Mouse (Mus musculus): ENCODE data around the gene B4gat1. TPM values are rescaled to one million over a fixed set of nuclear protein-coding genes. Genes with fewer than 3 reads are reported as not detected.

Gene B4gat1
- total RNA-seq, 1 experiment, result 14.1 TPM

DNA sequence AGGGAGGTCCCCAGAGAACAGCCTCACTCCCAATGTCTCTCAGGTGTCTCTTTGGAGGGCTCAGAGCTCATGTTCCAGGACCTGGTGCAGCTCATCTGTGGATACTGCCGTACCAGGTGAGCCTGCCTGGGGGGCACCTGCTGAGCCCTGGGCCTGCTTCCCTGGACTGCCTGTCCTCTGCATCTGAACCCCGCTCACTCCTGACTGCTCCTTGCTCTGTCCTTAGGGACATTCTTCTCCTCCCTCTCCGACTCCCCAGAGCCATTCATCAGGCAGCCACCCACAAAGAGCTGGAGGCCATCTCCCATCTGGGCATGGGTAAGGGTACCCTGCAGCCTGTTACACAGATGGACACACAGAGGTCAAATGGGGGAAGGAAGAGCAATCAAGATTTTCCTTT, 12.9 kb downstream of the B4gat1 start:
- peak overlapping the region; percentile 50; the same call in 1 of the 2 replicates for H3K9ac ChIP-seq (ENCODE audit: insufficient read depth, low read depth, low read length, poor library complexity, severe bottlenecking)
- H3K4me1 ChIP-seq (ENCODE audit: control insufficient read depth in 2 of 2, insufficient read depth in 2 of 2, low read length in 2 of 2, poor library complexity in 1 of 2), result peaks cover 5 to 28% of the 10 kb centered on the region in 2 experiments; a peak in 3 of 4 replicates
- H3K4me3 ChIP-seq (ENCODE audit: insufficient read depth in 1 of 2, low read depth in 1 of 2, low read length in 2 of 2, poor library complexity in 1 of 2, severe bottlenecking in 1 of 2), result peak overlapping the region; percentile 3 to 58; a peak in 3 of 4 replicates
- in situ Hi-C loops (cut with MboI; ENCODE audit: low sequenced_read_pairs in 2 of 2, unreplicated experiment in 2 of 2), result no loop called here
- no peak for TF ChIP-seq HCFC1 (IDR thresholded peaks at IDR 0.05; ENCODE audit: borderline replicate concordance, insufficient read depth, low read length)
- no peak for TF ChIP-seq ZC3H11A (IDR thresholded peaks at IDR 0.05; ENCODE audit: borderline replicate concordance, low read depth, low read length)
- TF ChIP-seq MAFK (IDR thresholded peaks at IDR 0.05; ENCODE audit: insufficient read depth, low read depth, low read length), result no peak
- TF ChIP-seq ZNF384 (IDR thresholded peaks at IDR 0.05; ENCODE audit: low read depth, low read length), result no peak
- TF ChIP-seq CHD2 (IDR thresholded peaks at IDR 0.05; ENCODE audit: low read depth, low read length), result no peak
- DNase-seq (ENCODE audit: low read depth, low spot score), result no peak
- peaks cover 21% of the 10 kb centered on the region; the same call in 1 of the 2 replicates for H3K36me3 ChIP-seq (ENCODE audit: control insufficient read depth, insufficient read depth, low read length, poor library complexity, severe bottlenecking)
- no peak overlapping the region for H3K27ac ChIP-seq (ENCODE audit: insufficient read depth, low read depth, low read length, poor library complexity, severe bottlenecking)
- H3K9me3 ChIP-seq (ENCODE audit: control insufficient read depth, insufficient read depth, low read depth, low read length), result no peaks in the 10 kb centered on the region

- TF ChIP-seq MAFK (IDR thresholded peaks at IDR 0.05; ENCODE audit: insufficient read depth, low read depth, low read length) (no peak), ZC3H11A (IDR thresholded peaks at IDR 0.05; ENCODE audit: borderline replicate concordance, low read depth, low read length) (no peak), ZNF384 (IDR thresholded peaks at IDR 0.05; ENCODE audit: low read depth, low read length) (no peak), HCFC1 (IDR thresholded peaks at IDR 0.05; ENCODE audit: borderline replicate concordance, insufficient read depth, low read length) (no peak), CHD2 (IDR thresholded peaks at IDR 0.05; ENCODE audit: low read depth, low read length) (no peak)
- no peak for DNase-seq (ENCODE audit: low read depth, low spot score)
- Histone ChIP-seq H3K27ac (ENCODE audit: insufficient read depth, low read depth, low read length, poor library complexity, severe bottlenecking) (no peak overlapping the region), H3K4me3 (ENCODE audit: insufficient read depth in 1 of 2, low read depth in 1 of 2, low read length in 2 of 2, poor library complexity in 1 of 2, severe bottlenecking in 1 of 2) (peak overlapping the region; percentile 52 to 63), H3K4me1 (ENCODE audit: control insufficient read depth in 2 of 2, insufficient read depth in 2 of 2, low read length in 2 of 2, poor library complexity in 1 of 2) (peaks cover 5 to 28% of the 10 kb centered on the region in 2 experiments; a peak in 3 of 4 replicates), H3K9ac (ENCODE audit: insufficient read depth, low read depth, low read length, poor library complexity, severe bottlenecking) (peak overlapping the region; percentile 27; the same call in 1 of the 2 replicates), H3K36me3 (ENCODE audit: control insufficient read depth, insufficient read depth, low read length, poor library complexity, severe bottlenecking) (peaks cover 15% of the 10 kb centered on the region; the same call in 1 of the 2 replicates), H3K9me3 (ENCODE audit: control insufficient read depth, insufficient read depth, low read depth, low read length) (no peaks in the 10 kb centered on the region)
- in situ Hi-C loops (cut with MboI; ENCODE audit: low sequenced_read_pairs in 2 of 2, unreplicated experiment in 2 of 2), result no loop called here
Observed at GRCm38 (mm10) chr19:5052166-5052822, 13.7 kb downstream of the B4gat1 start.

- Histone ChIP-seq H3K27ac (ENCODE audit: insufficient read depth, low read depth, low read length, poor library complexity, severe bottlenecking) (no peak overlapping the region), H3K4me1 (ENCODE audit: control insufficient read depth in 2 of 2, insufficient read depth in 2 of 2, low read length in 2 of 2, poor library complexity in 1 of 2) (peaks cover 9 to 31% of the 10 kb centered on the region in 2 experiments)
- in situ Hi-C loops (cut with MboI; ENCODE audit: low sequenced_read_pairs in 2 of 2, unreplicated experiment in 2 of 2), result no loop called here
Observed at GRCm38 (mm10) chr19:5052853-5053252, 14.2 kb downstream of the B4gat1 start.

DNA sequence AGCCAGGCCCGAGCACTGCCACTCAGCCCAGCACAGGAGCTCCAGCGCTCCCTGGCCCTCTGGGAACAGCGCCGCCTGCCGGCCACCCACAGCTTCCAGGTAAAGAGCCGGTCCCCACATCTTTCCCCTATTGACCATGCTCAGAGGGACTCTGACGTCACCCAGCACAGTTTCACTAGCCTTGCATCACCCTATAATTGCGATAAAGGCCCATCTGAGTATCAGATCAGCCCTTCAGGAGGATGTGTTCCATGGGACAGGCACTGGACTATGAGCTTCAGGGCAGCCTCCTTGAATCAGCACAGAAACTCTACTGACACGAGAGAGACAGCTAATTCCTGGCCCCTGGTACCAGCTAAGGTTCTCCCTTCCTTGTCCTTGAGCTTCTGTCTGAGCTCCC, 15.3 kb downstream of the B4gat1 start:
- Histone ChIP-seq H3K27ac (ENCODE audit: insufficient read depth, low read depth, low read length, poor library complexity, severe bottlenecking) (no peak overlapping the region), H3K4me3 (ENCODE audit: insufficient read depth in 1 of 2, low read depth in 1 of 2, low read length in 2 of 2, poor library complexity in 1 of 2, severe bottlenecking in 1 of 2) (no peak overlapping the region), H3K9ac (ENCODE audit: insufficient read depth, low read depth, low read length, poor library complexity, severe bottlenecking) (no peak overlapping the region), H3K9me3 (ENCODE audit: control insufficient read depth, insufficient read depth, low read depth, low read length) (no peaks in the 10 kb centered on the region), H3K36me3 (ENCODE audit: control insufficient read depth, insufficient read depth, low read length, poor library complexity, severe bottlenecking) (peaks cover 8% of the 10 kb centered on the region; the same call in 1 of the 2 replicates), H3K4me1 (ENCODE audit: control insufficient read depth in 2 of 2, insufficient read depth in 2 of 2, low read length in 2 of 2, poor library complexity in 1 of 2) (peaks cover 11 to 41% of the 10 kb centered on the region in 2 experiments)
- DNase-seq (ENCODE audit: low read depth, low spot score), result peak; percentile 64
- in situ Hi-C loops (cut with MboI; ENCODE audit: low sequenced_read_pairs in 2 of 2, unreplicated experiment in 2 of 2), result no loop called here
- TF ChIP-seq HCFC1 (IDR thresholded peaks at IDR 0.05; ENCODE audit: borderline replicate concordance, insufficient read depth, low read length) (no peak), ZC3H11A (IDR thresholded peaks at IDR 0.05; ENCODE audit: borderline replicate concordance, low read depth, low read length) (no peak), MAFK (IDR thresholded peaks at IDR 0.05; ENCODE audit: insufficient read depth, low read depth, low read length) (no peak)

More at GRCm38 (mm10) chr19:5052853-5053252, 14.2 kb downstream of the B4gat1 start:
- no peak for DNase-seq (ENCODE audit: low read depth, low spot score)
- peak overlapping the region; percentile 27; the same call in 1 of the 2 replicates for H3K9ac ChIP-seq (ENCODE audit: insufficient read depth, low read depth, low read length, poor library complexity, severe bottlenecking)
- H3K4me3 ChIP-seq (ENCODE audit: insufficient read depth in 1 of 2, low read depth in 1 of 2, low read length in 2 of 2, poor library complexity in 1 of 2, severe bottlenecking in 1 of 2), result peak overlapping the region; percentile 52 to 63
- TF ChIP-seq MAFK (IDR thresholded peaks at IDR 0.05; ENCODE audit: insufficient read depth, low read depth, low read length) (no peak), CHD2 (IDR thresholded peaks at IDR 0.05; ENCODE audit: low read depth, low read length) (no peak), HCFC1 (IDR thresholded peaks at IDR 0.05; ENCODE audit: borderline replicate concordance, insufficient read depth, low read length) (no peak)
- peaks cover 10% of the 10 kb centered on the region; the same call in 1 of the 2 replicates for H3K36me3 ChIP-seq (ENCODE audit: control insufficient read depth, insufficient read depth, low read length, poor library complexity, severe bottlenecking)
- H3K9me3 ChIP-seq (ENCODE audit: control insufficient read depth, insufficient read depth, low read depth, low read length), result no peaks in the 10 kb centered on the region

Measured in ES-E14 (cell line).